Mouse (Mus musculus) cerebellum, adult 2 months (tissue): Measurements from ENCODE around the gene Myt1l.

Source experiments
- CTCF ChIP-seq: fragments of 200-500 bp; IDR thresholded peaks from 2 replicates; pipeline ENCODE4 v1.5.1; 2011; ENCODE audit warnings: low read depth, mild to moderate bottlenecking, control low read depth, low read length, moderate library complexity, borderline replicate concordance; ENCODE audit not compliant: insufficient read depth
- POLR2A ChIP-seq: fragments of 200-500 bp; IDR thresholded peaks from 2 replicates; pipeline ENCODE4 v1.6.1; 2011; ENCODE audit warnings: low read length, control low read depth, borderline replicate concordance; ENCODE audit not compliant: insufficient read depth

GRCm38 (mm10) chr12:29644091-29644490 is 115.9 kb downstream of the Myt1l start:
- TF ChIP-seq CTCF (no peak), POLR2A (no peak)
